8 mouse cellular contexts compared by ENCODE assay signal in genomic region chr11:118355205-118355604, GRCm38 (mm10). TPM values are rescaled to one million over a fixed set of nuclear protein-coding genes. Genes with fewer than 3 reads are reported as not detected.
DNase-seq lines count a peak whose midpoint lies in the region; ATAC-seq lines count a peak whose summit lies in the region.

No protein-coding gene starts in this region.

- peak overlapping the region; percentile 84 for H3K4me2 ChIP-seq in hindbrain, embryonic 13.5 days

- peak overlapping the region; percentile 92 for H3K9ac ChIP-seq in hindbrain, embryonic 13.5 days

- peak; percentile 97 for DNase-seq in NIH3T3 (ENCODE audit: low read depth)
- DNase-seq in cerebellum, adult 9-11 months, result peak; percentile 82
- DNase-seq in frontal cortex, postnatal 25 days (ENCODE audit: low spot score in 2 of 2), result peak; percentile 71 to 76
- peak; percentile 78 to 81 for DNase-seq in layer of hippocampus, postnatal 25 days (ENCODE audit: extremely low spot score in 1 of 2, low spot score in 1 of 2)
- peak; percentile 93 for DNase-seq in lung, postnatal 14 days
- DNase-seq in retina, adult 2 months (ENCODE audit: low read depth, low spot score), result peak; percentile 41
- peak; percentile 89 for DNase-seq in thymus, postnatal 25 days

- no peaks in the 10 kb centered on the region for H3K27me3 ChIP-seq in hindbrain, embryonic 13.5 days

- peak; percentile 95 for ATAC-seq in hindbrain, embryonic 13.5 days (ENCODE audit: low FRiP score)

- WGBS in hindbrain, embryonic 13.5 days, result under 1% methylated on average over 33 of the region's 43 CpGs

- H3K4me1 ChIP-seq in hindbrain, embryonic 13.5 days (replicated peaks), result peaks cover 38% of the 10 kb centered on the region

- peak overlapping the region; percentile 82 for H3K4me3 ChIP-seq in hindbrain, embryonic 13.5 days

- peak overlapping the region; percentile 92 for H3K27ac ChIP-seq in hindbrain, embryonic 13.5 days

- H3K9me3 ChIP-seq in hindbrain, embryonic 13.5 days, result no peaks in the 10 kb centered on the region

- H3K36me3 ChIP-seq in hindbrain, embryonic 13.5 days, result no peaks in the 10 kb centered on the region

RNA-seq across cellular contexts. Expression of gene Timp2, which starts 0.3 kb away (rescaled TPM):
- polyA plus RNA-seq in hindbrain, embryonic 13.5 days (2015; fragmentation: Nextera tagmentation; extraction: Ambion mirVana), result 45.7 and 48.1 TPM in 2 replicates
- total RNA-seq in layer of hippocampus, postnatal 25 days (2021), result 100 to 1,000 TPM; 183 to 222 TPM

RNA-seq across cellular contexts. Expression of gene Cep295nl, which starts 12.9 kb away (rescaled TPM):
- polyA plus RNA-seq in hindbrain, embryonic 13.5 days (2015; fragmentation: Nextera tagmentation; extraction: Ambion mirVana), result 0.22 and 0.26 TPM in 2 replicates
- total RNA-seq in layer of hippocampus, postnatal 25 days (2021), result under 1 TPM; 0.57 to 0.99 TPM

RNA-seq across cellular contexts. Expression of gene Lgals3bp, which starts 46.7 kb away (rescaled TPM):
- 2.9 and 4.8 TPM in 2 replicates for polyA plus RNA-seq in hindbrain, embryonic 13.5 days (2015; fragmentation: Nextera tagmentation; extraction: Ambion mirVana)
- 10 to 100 TPM; 13.5 to 14.2 TPM for total RNA-seq in layer of hippocampus, postnatal 25 days (2021)

Comparison
In these comparisons a context has a peak if more than half of its experiments do, and no peak if none do; other contexts are left out.
1. Peak in every context shown above with its lines: DNase-seq, ATAC-seq, H3K4me3 ChIP-seq and H3K27ac ChIP-seq.
2. DNase-seq: peak in every context shown above with its lines; median percentile 97 in NIH3T3; 93 in lung, postnatal 14 days; 89 in thymus, postnatal 25 days; 82 in cerebellum, adult 9-11 months; 80 in layer of hippocampus, postnatal 25 days; 74 in frontal cortex, postnatal 25 days; 41 in retina, adult 2 months.